Mouse (Mus musculus) midbrain, postnatal 0 days (tissue): ENCODE measurements around the gene Mex3b. TPM values are rescaled to one million over a fixed set of nuclear protein-coding genes. Genes with fewer than 3 reads are reported as not detected.
A peak's percentile ranks its signal among the peaks of the same experiment; 100 is the strongest.

Source experiments
- ATAC-seq: fragments of 200-750 bp; cut with Nextera tagmentation; 2 replicates; pipeline ENCODE4 v1.8.0; 2017; ENCODE audit warnings: moderate number of reproducible peaks, mild to moderate bottlenecking, moderate TSS enrichment, moderate library complexity; ENCODE audit not compliant: low FRiP score
- DNase-seq: peaks from one replicate; pipeline ENCODE4 v3.0.0-alpha.2; 2015; ENCODE audit warnings: low spot score
- H3K27ac ChIP-seq: fragments of 300-500 bp; sonication (generic); 2 replicates; pipeline ENCODE4 v1.5.1; 2014; ENCODE audit warnings: low read depth, mild to moderate bottlenecking, low read length, mixed read lengths
- H3K27me3 ChIP-seq: fragments of 300-500 bp; sonication (generic); 2 replicates; pipeline ENCODE4 v1.6.1; 2014; ENCODE audit warnings: low read length, control low read depth, mixed read lengths; ENCODE audit not compliant: insufficient read depth
- H3K36me3 ChIP-seq: fragments of 300-500 bp; sonication (generic); 2 replicates; pipeline ENCODE4 v1.6.1; 2014; ENCODE audit warnings: low read length, control low read depth, mixed read lengths; ENCODE audit not compliant: insufficient read depth
- H3K4me1 ChIP-seq: fragments of 300-500 bp; sonication (generic); 2 replicates; pipeline ENCODE4 v1.6.1; 2014; ENCODE audit warnings: mild to moderate bottlenecking, control low read depth, antibody characterized with exemption, low read length, mixed read lengths; ENCODE audit not compliant: insufficient read depth
- H3K4me2 ChIP-seq: fragments of 300-500 bp; sonication (generic); 2 replicates; pipeline ENCODE4 v1.6.1; 2014; ENCODE audit warnings: low read depth, mild to moderate bottlenecking, low read length, mixed read lengths; ENCODE audit not compliant: poor library complexity, severe bottlenecking
- H3K4me3 ChIP-seq: fragments of 300-500 bp; sonication (generic); 2 replicates; pipeline ENCODE4 v1.5.1; 2014; ENCODE audit warnings: low read depth, mild to moderate bottlenecking, low read length, moderate library complexity
- H3K9ac ChIP-seq: fragments of 300-500 bp; sonication (generic); replicated peaks from 2 replicates; pipeline ENCODE4 v1.6.1; 2014; ENCODE audit warnings: mild to moderate bottlenecking, low read length, moderate library complexity, mixed read lengths; ENCODE audit not compliant: poor library complexity, severe bottlenecking
- H3K9me3 ChIP-seq: fragments of 300-500 bp; sonication (generic); 2 replicates; pipeline ENCODE4 v1.6.1; 2016; ENCODE audit warnings: low read length, control low read depth
- CTCF ChIP-seq: IDR thresholded peaks from 2 replicates; pipeline ENCODE4 v1.5.1; 2016; ENCODE audit warnings: antibody characterized with exemption, mild to moderate bottlenecking
- WGBS: fragments of 180-500 bp; shearing (Covaris S2); extraction: QIAGEN DNeasy Blood & Tissue Kit; methylation state at CpG from one replicate; pipeline ENCODE4 v1.1.7; 2014; 5-methylcytosine and 5-hydroxymethylcytosine counted together
- polyA plus RNA-seq: library from polyadenylated mRNA; unstranded; fragments of >200 nt; fragmentation: Nextera tagmentation; extraction: Ambion mirVana; gene quantifications from 2 replicates; pipeline ENCODE4 v1.2.1, GENCODE M21; 2015
- total RNA-seq: library from RNA; depleted of rRNA; stranded (reverse); fragments of >200 nt; gene quantifications from 2 replicates; pipeline ENCODE4 v1.2.3, GENCODE M21; 2014

Gene Mex3b
- total and polyA plus RNA-seq, 2 experiments from 2014 or later = 17.1 to 101 TPM

DNA sequence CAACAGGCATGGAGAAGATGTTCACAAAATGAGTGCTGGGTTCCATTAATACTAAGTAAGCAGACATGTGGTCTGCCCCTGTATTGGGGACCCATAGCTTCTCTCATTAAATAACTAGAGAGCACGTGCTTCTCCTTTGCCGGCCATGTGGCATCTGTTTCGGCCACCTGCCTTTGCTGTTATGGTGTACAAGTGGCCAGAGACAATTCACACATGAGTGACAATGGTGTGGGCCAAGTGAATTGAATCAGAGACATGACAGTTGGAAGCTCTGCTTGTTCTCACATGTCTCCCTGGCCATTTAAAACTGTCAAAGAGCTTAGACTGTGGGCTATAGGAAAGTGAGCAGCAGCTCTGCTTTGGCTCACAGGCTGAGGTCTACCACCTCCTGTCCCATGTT, 37.6 kb upstream of the Mex3b start:
- ATAC-seq (no peak), DNase-seq (peak; percentile 44)
- Histone ChIP-seq H3K9ac (no peak overlapping the region), H3K9me3 (no peaks in the 10 kb centered on the region), H3K27me3 (no peaks in the 10 kb centered on the region), H3K4me2 (no peak overlapping the region), H3K4me3 (no peak overlapping the region), H3K27ac (no peak overlapping the region), H3K4me1 (no peaks in the 10 kb centered on the region), H3K36me3 (no peaks in the 10 kb centered on the region)
- WGBS = 88% methylated on average over 3 of the region's 3 CpGs
- no peak for TF ChIP-seq CTCF

DNA sequence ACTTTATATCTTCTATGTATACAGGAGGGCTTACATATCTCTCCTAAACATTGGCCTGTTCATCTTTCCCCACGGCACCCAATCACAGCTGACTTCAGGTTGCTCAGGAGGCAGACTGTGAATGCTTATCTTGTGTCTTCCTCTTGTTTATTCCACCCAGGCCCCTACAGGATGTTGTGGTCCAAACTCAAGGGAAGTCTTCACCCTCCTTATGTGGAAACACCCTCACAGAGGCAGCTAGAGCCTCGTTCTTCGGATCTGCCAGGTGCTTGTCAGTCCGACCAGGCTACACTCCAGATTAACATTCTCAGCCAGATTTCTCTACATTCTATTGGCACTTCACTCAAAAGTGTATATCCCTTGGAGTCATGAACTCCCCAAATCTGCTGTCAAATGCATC, 32.7 kb upstream of the Mex3b start:
- DNase-seq = no peak

DNA sequence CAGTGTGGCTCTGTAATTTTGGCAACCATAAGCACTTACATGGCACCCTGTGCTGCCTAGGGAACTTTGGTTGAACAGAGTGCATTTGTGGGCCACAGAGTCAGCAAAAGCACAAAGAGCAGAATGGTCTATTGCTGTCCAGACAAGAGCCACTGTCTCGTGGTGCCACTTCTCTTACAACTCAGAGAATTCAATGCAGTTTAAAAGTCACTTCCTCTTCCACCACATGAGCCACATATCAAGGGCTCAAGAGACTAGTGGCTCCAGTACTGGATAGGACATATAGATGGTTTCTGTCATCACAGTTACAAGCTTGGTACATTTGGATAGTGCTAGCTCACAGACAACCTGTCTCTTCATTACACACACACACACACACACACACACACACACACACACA, 28.7 kb upstream of the Mex3b start:
- H3K4me3 ChIP-seq = no peak overlapping the region
- H3K36me3 ChIP-seq = no peaks in the 10 kb centered on the region
- no peak overlapping the region for H3K4me2 ChIP-seq
- ATAC-seq = no peak
- no peak overlapping the region for H3K9ac ChIP-seq
- no peak for DNase-seq
- no peaks in the 10 kb centered on the region for H3K27me3 ChIP-seq
- WGBS = 59% methylated on average over 1 of the region's 1 CpGs
- H3K4me1 ChIP-seq = no peaks in the 10 kb centered on the region
- no peak overlapping the region for H3K27ac ChIP-seq
- no peak for TF ChIP-seq CTCF
- no peaks in the 10 kb centered on the region for H3K9me3 ChIP-seq

More for the DNA sequence above, 32.7 kb upstream of the Mex3b start:
- WGBS = 81% methylated on average over 4 of the region's 4 CpGs
- no peak overlapping the region for H3K9ac ChIP-seq
- no peak for ATAC-seq
- H3K4me3 ChIP-seq = no peak overlapping the region
- H3K4me2 ChIP-seq = no peak overlapping the region
- no peaks in the 10 kb centered on the region for H3K27me3 ChIP-seq
- no peak overlapping the region for H3K27ac ChIP-seq
- H3K36me3 ChIP-seq = no peaks in the 10 kb centered on the region
- H3K9me3 ChIP-seq = no peaks in the 10 kb centered on the region
- no peak for TF ChIP-seq CTCF
- H3K4me1 ChIP-seq = no peaks in the 10 kb centered on the region

DNA sequence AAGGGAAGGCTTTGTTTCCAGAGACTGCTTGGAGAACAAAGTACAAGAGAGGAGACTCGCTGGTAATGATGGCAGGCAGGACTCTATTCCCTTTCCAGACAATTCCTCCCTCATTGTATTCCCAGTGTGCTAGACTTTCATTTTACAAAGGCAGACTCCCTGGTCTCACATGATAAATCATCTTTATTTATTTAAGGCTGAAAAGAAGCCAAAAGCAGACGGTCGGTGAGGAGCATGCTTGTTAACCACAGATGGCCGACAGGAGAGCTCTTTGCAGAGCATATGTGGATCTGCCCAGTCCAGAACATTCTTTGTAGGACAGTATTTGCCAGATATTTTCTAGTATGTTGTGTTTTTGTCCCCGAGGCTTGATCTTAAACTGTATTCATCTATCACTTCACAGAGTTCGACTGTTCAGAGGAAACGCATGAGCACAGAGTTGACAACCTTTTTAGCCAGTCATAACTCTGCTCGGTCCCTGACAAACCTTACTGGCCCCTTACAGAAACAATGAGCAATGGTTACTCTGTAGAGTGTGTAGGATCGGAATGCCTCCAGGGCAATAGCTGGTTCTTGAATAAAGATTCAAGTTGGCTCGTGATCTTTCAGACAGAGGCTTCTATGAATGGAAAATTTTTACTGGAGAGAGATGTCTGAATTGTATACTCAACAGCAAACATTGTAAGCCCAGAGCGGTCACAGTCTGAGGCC, 28.0 kb upstream of the Mex3b start:
- DNase-seq (no peak), ATAC-seq (no peak)
- TF ChIP-seq CTCF = no peak
- Histone ChIP-seq H3K27ac (no peak overlapping the region), H3K27me3 (no peaks in the 10 kb centered on the region), H3K4me3 (no peak overlapping the region), H3K4me1 (no peaks in the 10 kb centered on the region), H3K4me2 (no peak overlapping the region), H3K9ac (no peak overlapping the region), H3K36me3 (no peaks in the 10 kb centered on the region), H3K9me3 (no peaks in the 10 kb centered on the region)
- WGBS = 58% methylated on average over 11 of the region's 11 CpGs

DNA sequence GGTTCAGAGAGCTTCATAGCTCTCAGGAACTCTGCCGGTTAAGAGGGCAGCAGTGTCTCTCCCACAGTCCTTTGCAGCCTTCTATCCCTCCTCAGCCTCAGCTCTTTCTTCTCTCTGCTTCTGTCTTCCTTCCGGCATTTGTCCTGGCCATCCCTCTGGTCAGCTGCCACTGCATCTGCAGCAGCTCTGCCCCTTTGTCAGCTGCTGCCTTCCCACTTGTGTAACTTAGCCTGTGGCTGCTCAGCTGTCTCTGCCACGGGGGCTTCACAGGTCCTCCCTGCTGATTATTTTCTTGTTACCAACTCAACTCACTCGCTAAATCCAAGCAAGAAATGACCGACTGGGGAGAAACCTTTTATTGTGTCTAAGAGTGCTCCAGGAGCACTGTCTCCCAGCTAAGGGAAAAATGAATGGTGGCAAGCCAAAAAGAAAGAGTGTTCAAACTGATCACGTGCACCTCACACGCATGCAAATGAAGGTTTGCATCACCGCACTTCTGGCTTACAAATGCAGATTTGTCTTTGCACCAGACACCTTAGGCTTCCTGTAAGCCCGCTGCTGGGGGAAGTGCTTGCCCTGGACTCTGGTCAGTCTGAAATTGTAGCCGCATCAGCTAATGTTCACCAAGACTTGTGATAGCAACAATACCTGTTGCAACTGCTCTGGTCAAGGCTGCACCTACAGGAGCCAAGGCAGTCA, 24.8 kb upstream of the Mex3b start:
- ATAC-seq (peak; percentile 44; the same call in 1 of the 2 replicates), DNase-seq (no peak)
- Histone ChIP-seq H3K4me2 (peak overlapping the region; percentile 9; the same call in 1 of the 2 replicates), H3K9ac (no peak overlapping the region), H3K9me3 (no peaks in the 10 kb centered on the region), H3K4me1 (no peaks in the 10 kb centered on the region), H3K27ac (no peak overlapping the region), H3K36me3 (no peaks in the 10 kb centered on the region), H3K27me3 (no peaks in the 10 kb centered on the region), H3K4me3 (no peak overlapping the region)
- WGBS = 24% methylated on average over 10 of the region's 10 CpGs
- no peak for TF ChIP-seq CTCF

DNA sequence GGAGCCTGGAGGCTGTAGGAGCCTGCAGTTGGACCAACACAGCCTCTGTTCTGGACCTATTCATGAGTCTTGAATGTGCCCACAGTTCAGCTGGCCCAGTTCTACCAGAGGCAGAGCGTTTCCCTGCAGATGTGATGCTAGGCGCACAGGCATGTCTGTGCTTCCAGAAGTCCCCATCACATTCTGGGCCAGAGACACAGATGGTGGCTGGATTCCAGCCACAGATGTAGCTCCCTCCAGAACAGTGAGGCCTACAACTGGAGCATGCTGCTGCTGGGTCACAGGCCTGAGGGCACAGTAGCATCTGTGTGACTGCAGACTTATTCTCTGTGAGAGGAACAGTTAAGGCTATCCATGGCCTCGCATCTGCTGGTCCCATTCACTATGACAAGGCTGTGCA, 16.4 kb upstream of the Mex3b start:
- Histone ChIP-seq H3K4me3 (no peak overlapping the region), H3K9me3 (no peaks in the 10 kb centered on the region), H3K27me3 (no peaks in the 10 kb centered on the region), H3K4me1 (no peaks in the 10 kb centered on the region), H3K36me3 (no peaks in the 10 kb centered on the region), H3K9ac (no peak overlapping the region), H3K4me2 (no peak overlapping the region), H3K27ac (no peak overlapping the region)
- DNase-seq = no peak
- ATAC-seq = no peak
- no peak for TF ChIP-seq CTCF
- WGBS = 94% methylated on average over 3 of the region's 3 CpGs
